Mouse (Mus musculus): ENCODE results near the gene Ipo4.

Gene Ipo4

GRCm38 (mm10) chr14:55635523-55636007 lies at the start of gene Ipo4:
Gene Ipo4, minus strand, starts transcription at chr14:55635957.
- peak; percentile 77 to 82 for DNase-seq (ENCODE audit: low spot score in 2 of 2)

- DNase-seq (ENCODE audit: low spot score in 2 of 2): no peak
These were observed 46.3 kb upstream of the Ipo4 start for GRCm38 (mm10) chr14:55682118-55682493.

GRCm38 (mm10) chr14:55681160-55682117 lies 45.7 kb upstream of the Ipo4 start, which contains the start of gene Tinf2:
Gene Tinf2, minus strand, starts transcription at chr14:55681820.
- peak; percentile 87 to 92 for DNase-seq (ENCODE audit: low spot score in 2 of 2)

- no peak for DNase-seq (ENCODE audit: low spot score in 2 of 2)
These were observed 41.9 kb upstream of the Ipo4 start for GRCm38 (mm10) chr14:55677615-55678014.

- DNase-seq (ENCODE audit: low spot score in 2 of 2): no peak
These were observed 36.9 kb upstream of the Ipo4 start for GRCm38 (mm10) chr14:55672741-55673060.

GRCm38 (mm10) chr14:55671833-55672740 lies 36.3 kb upstream of the Ipo4 start, which contains the start of the genes Gmpr2 and Nedd8:
Gene Gmpr2, plus strand, starts transcription at chr14:55671941.
Gene Nedd8, minus strand, starts transcription at chr14:55672124.
- DNase-seq (ENCODE audit: low spot score in 2 of 2): peak; percentile 84 to 86

GRCm38 (mm10) chr14:55671486-55671832 lies 35.7 kb upstream of the Ipo4 start:
- DNase-seq (ENCODE audit: low spot score in 2 of 2): no peak

- DNase-seq (ENCODE audit: low spot score in 2 of 2): no peak
These were observed 24.9 kb upstream of the Ipo4 start for GRCm38 (mm10) chr14:55660636-55661035.

GRCm38 (mm10) chr14:55659960-55660573 lies 24.3 kb upstream of the Ipo4 start, which contains the start of gene Mdp1:
Gene Mdp1, minus strand, starts transcription at chr14:55660508.
- peak; percentile 70 to 71 for DNase-seq (ENCODE audit: low spot score in 2 of 2)

GRCm38 (mm10) chr14:55658011-55658410 lies 22.3 kb upstream of the Ipo4 start:
- DNase-seq (ENCODE audit: low spot score in 2 of 2): no peak

GRCm38 (mm10) chr14:55656935-55657334 lies 21.2 kb upstream of the Ipo4 start:
- DNase-seq (ENCODE audit: low spot score in 2 of 2): no peak

- DNase-seq (ENCODE audit: low spot score in 2 of 2): no peak
These were observed 15.8 kb upstream of the Ipo4 start for GRCm38 (mm10) chr14:55651528-55651927.

- no peak for DNase-seq (ENCODE audit: low spot score in 2 of 2)
These were observed 14.1 kb upstream of the Ipo4 start, which contains the start of gene Tssk4 for GRCm38 (mm10) chr14:55649884-55650283. Gene Tssk4, plus strand, starts transcription at chr14:55650184.

GRCm38 (mm10) chr14:55644261-55644888 lies 8.6 kb upstream of the Ipo4 start:
- DNase-seq (ENCODE audit: low spot score in 2 of 2): no peak

- DNase-seq (ENCODE audit: low spot score in 2 of 2): peak; percentile 79 to 84
These were observed 7.5 kb upstream of the Ipo4 start, which contains the start of gene Tm9sf1 for GRCm38 (mm10) chr14:55643060-55643907. Gene Tm9sf1, minus strand, starts transcription at chr14:55643806.

- no peak for DNase-seq (ENCODE audit: low spot score in 2 of 2)
These were observed 6.9 kb upstream of the Ipo4 start for GRCm38 (mm10) chr14:55642679-55643059.

- DNase-seq (ENCODE audit: low spot score in 2 of 2): no peak
These were observed 5.5 kb upstream of the Ipo4 start for GRCm38 (mm10) chr14:55641291-55641690.

GRCm38 (mm10) chr14:55640816-55641215 lies 5.1 kb upstream of the Ipo4 start:
- DNase-seq (ENCODE audit: low spot score in 2 of 2): no peak

GRCm38 (mm10) chr14:55637795-55638194 lies 2.0 kb upstream of the Ipo4 start, which contains the start of gene Gm49378:
Gene Gm49378, minus strand, starts transcription at chr14:55637895.
- no peak for DNase-seq (ENCODE audit: low spot score in 2 of 2)

All from urinary bladder, postnatal 4 days (tissue).